In genomic region chr3:60712896-60713295, GRCm38 (mm10) we compare ENCODE assay signal across 24 mouse cellular contexts.
"Had no signal": no experiment of that assay in that cellular context is flagged by ENCODE, and none has a peak within 500 bp of the region (broad histone marks: within the 10 kb centered on the region; RNA-seq: fewer than 3 reads in every experiment).

No protein-coding gene starts in this region.

- H3K4me1 ChIP-seq: embryonic facial prominence, embryonic 10.5 days; embryonic facial prominence, embryonic 12.5 days; embryonic facial prominence, embryonic 13.5 days; embryonic facial prominence, embryonic 15.5 days; forebrain, embryonic 10.5 days; forebrain, embryonic 12.5 days; forebrain, embryonic 13.5 days; forebrain, embryonic 15.5 days; heart, embryonic 10.5 days had no signal

- H3K4me3 ChIP-seq: embryonic facial prominence, embryonic 10.5 days; embryonic facial prominence, embryonic 12.5 days; embryonic facial prominence, embryonic 13.5 days; embryonic facial prominence, embryonic 15.5 days; erythroblast, embryonic 14.5 days; forebrain, embryonic 10.5 days; forebrain, embryonic 12.5 days; forebrain, embryonic 13.5 days; forebrain, embryonic 15.5 days; gastrocnemius, adult 2 months; heart, adult 2 months; heart, embryonic 10.5 days had no signal

- DNase-seq: cerebellum, postnatal 10 days; cerebellum, postnatal 14 days; cerebellum, postnatal 25 days; cerebellum, postnatal 36 days; embryo, embryonic 11 days; forebrain, postnatal 0 days; gastrocnemius, adult 2 months; gastrocnemius, postnatal 10 days; gastrocnemius, postnatal 14 days; gastrocnemius, postnatal 25 days; gastrocnemius, postnatal 36 days; heart, adult 11 months; heart, adult 18-20 months; heart, adult 2 months had no signal
